Mouse (Mus musculus): Measurements from ENCODE around the gene Galnt9.

GRCm38 (mm10) chr5:110594465-110594864 lies 50.3 kb downstream of the Galnt9 start:
- TF ChIP-seq CTCF (IDR thresholded peaks at IDR 0.05; ENCODE audit: borderline replicate concordance, insufficient read depth, low read length): no peak
- TF ChIP-seq POLR2A (IDR thresholded peaks at IDR 0.05; ENCODE audit: low read depth, low read length): no peak
